In genomic region chr7:45148534-45149098, GRCm38 (mm10) we compare ENCODE assay signal across 15 mouse cellular contexts. TPM values are rescaled to one million over a fixed set of nuclear protein-coding genes. Genes with fewer than 3 reads are reported as not detected.
DNase-seq lines count a peak whose midpoint lies in the region; ATAC-seq and TF ChIP-seq lines count a peak whose summit lies in the region.
"Had no signal": no experiment of that assay in that cellular context is flagged by ENCODE, and none has a peak within 500 bp of the region (broad histone marks: within the 10 kb centered on the region; RNA-seq: fewer than 3 reads in every experiment).

No protein-coding gene starts in this region.

- H3K27ac ChIP-seq in heart, adult 2 months: peak overlapping the region; percentile 5
- 0 out of 2 replicates have a peak overlapping the region, but pooled peaks have one; percentile 30 for H3K27ac ChIP-seq in stomach, postnatal 0 days (replicated peaks)
- H3K27ac ChIP-seq in hindbrain, embryonic 13.5 days: no peak overlapping the region
- H3K27ac ChIP-seq: neural tube, embryonic 12.5 days had no signal

- peaks cover 5% of the 10 kb centered on the region; the same call in 1 of the 2 replicates for H3K4me1 ChIP-seq in heart, adult 2 months (ENCODE audit: control insufficient read depth, insufficient read depth, low read length)
- H3K4me1 ChIP-seq in stomach, postnatal 0 days (replicated peaks; ENCODE audit: control insufficient read depth, insufficient read depth): peaks cover 8% of the 10 kb centered on the region; the same call in 1 of the 2 replicates
- H3K4me1 ChIP-seq in hindbrain, embryonic 13.5 days (replicated peaks): peaks cover 12% of the 10 kb centered on the region

- TF ChIP-seq CTCF in heart, adult 2 months (IDR thresholded peaks at IDR 0.05): no peak
- no peak for TF ChIP-seq CTCF in stomach, postnatal 0 days (IDR thresholded peaks at IDR 0.05; ENCODE audit: low read depth)

- intact Hi-C loops in heart, adult 2 months (cut with DNase I): no loop called here

- peaks cover 2% of the 10 kb centered on the region for H3K36me3 ChIP-seq in heart, adult 2 months (ENCODE audit: control insufficient read depth, insufficient read depth, low read length)
- peaks cover 6% of the 10 kb centered on the region for H3K36me3 ChIP-seq in stomach, postnatal 0 days (ENCODE audit: control insufficient read depth, insufficient read depth, low read length)
- H3K36me3 ChIP-seq in hindbrain, embryonic 13.5 days: peaks cover 34% of the 10 kb centered on the region

- H3K9me3 ChIP-seq in stomach, postnatal 0 days (ENCODE audit: control insufficient read depth, low read length): no peaks in the 10 kb centered on the region
- H3K9me3 ChIP-seq in hindbrain, embryonic 13.5 days: no peaks in the 10 kb centered on the region
- H3K9me3 ChIP-seq: neural tube, embryonic 12.5 days had no signal

- no peak for TF ChIP-seq EP300 in heart, adult 2 months (IDR thresholded peaks at IDR 0.05; ENCODE audit: insufficient read depth, low read depth, low read length)
- no peak for TF ChIP-seq EP300 in stomach, postnatal 0 days (optimal IDR thresholded peaks at IDR 0.05)

- no peak for TF ChIP-seq POLR2A in heart, adult 2 months (IDR thresholded peaks at IDR 0.05; ENCODE audit: insufficient read depth, low read depth, low read length)

- H3K4me3 ChIP-seq in heart, adult 2 months: no peak overlapping the region
- no peak overlapping the region for H3K4me3 ChIP-seq in stomach, postnatal 0 days (ENCODE audit: low read depth, low read length)
- no peak overlapping the region for H3K4me3 ChIP-seq in hindbrain, embryonic 13.5 days
- H3K4me3 ChIP-seq: neural tube, embryonic 12.5 days had no signal

- 38% methylated on average over 4 of the region's 4 CpGs for WGBS in heart, adult 2 months
- 39% methylated on average over 4 of the region's 4 CpGs for WGBS in stomach, postnatal 0 days
- whole genome bisulfite sequencing in hindbrain, embryonic 13.5 days: 66% methylated on average over 4 of the region's 4 CpGs

- ATAC-seq in stomach, postnatal 0 days (ENCODE audit: low FRiP score, low TSS enrichment): no peak
- no peak for ATAC-seq in hindbrain, embryonic 13.5 days (ENCODE audit: low FRiP score)
- ATAC-seq: hindbrain, embryonic 16.5 days had no signal

- H3K27me3 ChIP-seq in heart, adult 2 months (ENCODE audit: control insufficient read depth, insufficient read depth, low read length): no peaks in the 10 kb centered on the region
- H3K27me3 ChIP-seq in stomach, postnatal 0 days (ENCODE audit: control insufficient read depth, insufficient read depth, low read length): no peaks in the 10 kb centered on the region
- H3K27me3 ChIP-seq in hindbrain, embryonic 13.5 days: no peaks in the 10 kb centered on the region
- H3K27me3 ChIP-seq: neural tube, embryonic 12.5 days had no signal

- H3K4me2 ChIP-seq in stomach, postnatal 0 days (replicated peaks; ENCODE audit: low read depth): no peak overlapping the region
- no peak overlapping the region for H3K4me2 ChIP-seq in hindbrain, embryonic 13.5 days
- H3K4me2 ChIP-seq: midbrain, embryonic 11.5 days; neural tube, embryonic 12.5 days had no signal

- H3K9ac ChIP-seq in heart, adult 2 months (ENCODE audit: low read depth, low read length): no peak overlapping the region
- H3K9ac ChIP-seq in stomach, postnatal 0 days (ENCODE audit: low read length): 0 out of 2 replicates have a peak overlapping the region, but pooled peaks have one; percentile 13
- H3K9ac ChIP-seq in hindbrain, embryonic 13.5 days: no peak overlapping the region
- H3K9ac ChIP-seq: neural tube, embryonic 12.5 days had no signal

- no peaks in the 10 kb centered on the region for H3K79me2 ChIP-seq in heart, adult 2 months (replicated peaks; ENCODE audit: control insufficient read depth, insufficient read depth, low read length)

- peak in 1 of 2 experiments; percentile 53 for DNase-seq in heart, adult 2 months
- no peak for DNase-seq in heart, adult 8-10 months (ENCODE audit: low spot score)
- DNase-seq in lung, postnatal 36 days: peak; percentile 25
- no peak for DNase-seq in lung, postnatal 25 days (ENCODE audit: low spot score)
- peak; percentile 39 for DNase-seq in heart, postnatal 4 days
- DNase-seq in stomach, postnatal 0 days (ENCODE audit: low spot score): no peak
- no peak for DNase-seq in testis, postnatal 14 days (ENCODE audit: low spot score)
- DNase-seq: lung, postnatal 10 days; thymus, adult 18-20 months had no signal

RNA-seq across cellular contexts. Expression of gene Pih1d1, which starts 5.5 kb away (rescaled TPM):
- 10 to 100 TPM; 33.8 to 36.7 TPM for total RNA-seq in heart, adult 2 months (2021)
- polyA plus RNA-seq in heart, adult 2 months (2012; rRNA removed): 48.1 and 51.2 TPM in 2 replicates
- 10 to 100 TPM; 40.4 to 50.5 (median 48.0) TPM for total RNA-seq in heart, adult 8-10 months (2022)
- 10 to 100 TPM; 58.5 to 67.0 TPM for total RNA-seq in heart, postnatal 4 days (2021)
- 48.8 and 49.0 TPM in 2 replicates for polyA plus RNA-seq in stomach, postnatal 0 days (2015; fragmentation: Nextera tagmentation; extraction: Ambion mirVana)
- polyA plus RNA-seq in hindbrain, embryonic 13.5 days (2015; fragmentation: Nextera tagmentation; extraction: Ambion mirVana): 85.6 and 94.4 TPM in 2 replicates

RNA-seq across cellular contexts. Expression of gene Aldh16a1, which starts 5.8 kb away (rescaled TPM):
- total RNA-seq in heart, adult 2 months (2021): 10 to 100 TPM; 19.7 to 25.1 TPM
- 23.5 and 23.9 TPM in 2 replicates for polyA plus RNA-seq in heart, adult 2 months (2012; rRNA removed)
- total RNA-seq in heart, adult 8-10 months (2022): 10 to 100 TPM; 24.9 to 36.9 (median 29.2) TPM
- total RNA-seq in heart, postnatal 4 days (2021): 10 to 100 TPM; 44.8 to 53.8 TPM
- 24.6 and 25.6 TPM in 2 replicates for polyA plus RNA-seq in stomach, postnatal 0 days (2015; fragmentation: Nextera tagmentation; extraction: Ambion mirVana)
- 23.7 and 24.5 TPM in 2 replicates for polyA plus RNA-seq in hindbrain, embryonic 13.5 days (2015; fragmentation: Nextera tagmentation; extraction: Ambion mirVana)

RNA-seq across cellular contexts. Expression of gene Flt3l, which starts 12.4 kb away (rescaled TPM):
- 1 to 10 TPM; 5.5 to 6.4 TPM for total RNA-seq in heart, adult 2 months (2021)
- 47.4 and 59.1 TPM in 2 replicates for polyA plus RNA-seq in heart, adult 2 months (2012; rRNA removed)
- total RNA-seq in heart, adult 8-10 months (2022): 1 to 10 TPM; 6.1 to 7.9 (median 6.5) TPM
- 1 to 10 TPM; 1.5 to 2.1 TPM for total RNA-seq in heart, postnatal 4 days (2021)
- 2.2 and 2.3 TPM in 2 replicates for polyA plus RNA-seq in stomach, postnatal 0 days (2015; fragmentation: Nextera tagmentation; extraction: Ambion mirVana)
- polyA plus RNA-seq in hindbrain, embryonic 13.5 days (2015; fragmentation: Nextera tagmentation; extraction: Ambion mirVana): 1.4 and 1.6 TPM in 2 replicates

RNA-seq across cellular contexts. Expression of gene Gm45713, which starts 12.6 kb away (rescaled TPM):
- total RNA-seq in heart, adult 2 months (2021): under 1 TPM in 1 of 2 experiments, not detected in 1; 0.80 TPM
- 4.5 and 4.6 TPM in 2 replicates for polyA plus RNA-seq in heart, adult 2 months (2012; rRNA removed)
- total RNA-seq in heart, adult 8-10 months (2022): 1 to 10 TPM in 1 of 4 experiments, not detected in 3; 1.7 TPM
- not detected for total RNA-seq in heart, postnatal 4 days (2021)
- polyA plus RNA-seq in stomach, postnatal 0 days (2015; fragmentation: Nextera tagmentation; extraction: Ambion mirVana): 0.17 and 1.1 TPM in 2 replicates
- 0.14 TPM in 1 of 2 replicates, not detected in the other for polyA plus RNA-seq in hindbrain, embryonic 13.5 days (2015; fragmentation: Nextera tagmentation; extraction: Ambion mirVana)
- total RNA-seq: adrenal gland, postnatal 4 days; left cerebral cortex, adult 18-20 months had no signal
- polyA plus RNA-seq: neural tube, embryonic 12.5 days had no signal

RNA-seq across cellular contexts. Expression of gene Slc17a7, which starts 15.1 kb away (rescaled TPM):
- 10 to 100 TPM; 18.3 to 24.3 TPM for total RNA-seq in heart, adult 2 months (2021)
- 29.1 and 36.8 TPM in 2 replicates for polyA plus RNA-seq in heart, adult 2 months (2012; rRNA removed)
- total RNA-seq in heart, adult 8-10 months (2022): 10 to 100 TPM; 32.0 to 50.7 (median 41.1) TPM
- 10 to 100 TPM in 1 of 2 experiments, 1 to 10 TPM in 1; 9.1 to 12.4 TPM for total RNA-seq in heart, postnatal 4 days (2021)
- polyA plus RNA-seq in stomach, postnatal 0 days (2015; fragmentation: Nextera tagmentation; extraction: Ambion mirVana): 0.07 TPM in 1 of 2 replicates, not detected in the other
- polyA plus RNA-seq in hindbrain, embryonic 13.5 days (2015; fragmentation: Nextera tagmentation; extraction: Ambion mirVana): 0.42 and 0.62 TPM in 2 replicates

Comparison
In these comparisons a context has a peak if more than half of its experiments do, and no peak if none do; other contexts are left out.
1. DNase-seq: peak in lung, postnatal 36 days (single experiment) and heart, postnatal 4 days (single experiment); none in heart, adult 8-10 months (single experiment), lung, postnatal 25 days (single experiment), stomach, postnatal 0 days (single experiment) and testis, postnatal 14 days (single experiment).